Mouse (Mus musculus) embryonic fibroblast, embryonic 13.5 days (primary cell): ENCODE results near the gene Ankrd10.

Source experiments
- CTCF ChIP-seq: IDR thresholded peaks from 2 replicates; pipeline ENCODE4 v1.5.1; 2011; ENCODE audit warnings: mild to moderate bottlenecking, control low read depth, low read length, moderate library complexity, borderline replicate concordance; ENCODE audit not compliant: insufficient read depth
- POLR2A ChIP-seq: IDR thresholded peaks from 2 replicates; pipeline ENCODE4 v1.6.1; 2011; ENCODE audit warnings: low read depth, mild to moderate bottlenecking, control low read depth, low read length, moderate library complexity

GRCm38 (mm10) chr8:11575604-11576384 is 59.8 kb downstream of the Ankrd10 start:
- no peak for TF ChIP-seq POLR2A
- TF ChIP-seq CTCF, result no peak
